Mouse (Mus musculus): ENCODE data around the gene Prickle2.

The Prickle2 gene

DNA sequence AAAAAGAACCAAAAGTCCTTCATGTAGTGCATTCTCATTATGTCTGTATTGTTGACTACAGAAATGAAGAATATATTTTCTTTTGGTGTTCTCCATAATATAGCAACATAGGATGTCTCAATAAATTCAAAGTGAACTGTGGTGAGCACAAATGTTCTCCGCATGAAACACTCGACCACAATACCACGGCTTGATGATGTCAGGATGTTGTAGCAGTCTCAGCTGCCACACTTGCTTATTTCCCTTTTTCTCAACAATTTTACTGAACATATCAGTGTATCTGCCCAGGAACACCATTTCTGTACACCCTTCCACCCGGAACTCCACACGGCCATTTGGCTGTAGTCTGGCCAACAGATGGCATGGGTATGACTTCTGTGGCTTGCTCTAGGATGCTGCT, 273.8 kb downstream of the Prickle2 start:
- DNase-seq (ENCODE audit: low read depth) = no peak

DNA sequence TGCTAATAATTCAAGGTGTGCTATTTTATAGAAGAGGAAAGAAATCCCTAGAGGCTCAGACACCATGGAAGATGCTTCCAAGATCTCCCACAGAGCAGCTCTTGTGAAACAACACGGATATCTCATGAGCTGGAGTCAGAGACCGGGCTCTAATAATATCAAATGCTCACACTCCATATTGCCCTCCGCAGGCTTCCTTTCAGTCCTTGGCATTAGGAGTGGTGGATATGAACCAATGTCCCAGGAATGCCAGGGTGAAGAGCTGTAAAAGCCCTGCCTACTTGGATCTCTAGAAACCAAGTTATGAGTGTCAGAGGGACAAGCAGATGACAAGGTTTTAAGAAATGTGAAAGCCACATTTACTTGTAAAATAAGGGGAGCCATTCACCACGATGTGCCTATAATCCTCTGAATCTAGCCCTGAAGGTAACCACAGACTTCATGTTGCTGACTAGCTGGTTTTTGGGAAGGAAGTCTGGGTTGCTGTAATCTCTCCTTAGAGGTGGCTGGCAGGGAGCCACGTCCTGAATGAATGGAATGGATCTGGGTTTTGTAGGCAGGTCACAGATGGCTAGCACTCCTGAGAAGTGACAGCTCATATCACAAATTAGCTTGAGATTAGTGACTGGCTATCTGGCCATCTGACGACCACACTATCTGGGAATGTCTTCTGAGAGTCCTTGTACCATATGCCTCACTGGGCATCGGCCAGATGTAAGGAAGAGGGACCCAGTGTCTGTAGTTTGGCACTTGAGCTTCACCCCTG, 278.4 kb downstream of the Prickle2 start:
- DNase-seq (ENCODE audit: low read depth) = no peak

- DNase-seq (ENCODE audit: low read depth) = no peak
Measured at GRCm38 (mm10) chr6:92425901-92426300, 280.1 kb downstream of the Prickle2 start.

GRCm38 (mm10) chr6:92425476-92425875, 280.5 kb downstream of the Prickle2 start:
- DNase-seq (ENCODE audit: low read depth) = no peak

GRCm38 (mm10) chr6:92424991-92425390, 281.0 kb downstream of the Prickle2 start:
- no peak for DNase-seq (ENCODE audit: low read depth)

GRCm38 (mm10) chr6:92422286-92422685, 283.7 kb downstream of the Prickle2 start:
- DNase-seq (ENCODE audit: low read depth) = no peak

DNA sequence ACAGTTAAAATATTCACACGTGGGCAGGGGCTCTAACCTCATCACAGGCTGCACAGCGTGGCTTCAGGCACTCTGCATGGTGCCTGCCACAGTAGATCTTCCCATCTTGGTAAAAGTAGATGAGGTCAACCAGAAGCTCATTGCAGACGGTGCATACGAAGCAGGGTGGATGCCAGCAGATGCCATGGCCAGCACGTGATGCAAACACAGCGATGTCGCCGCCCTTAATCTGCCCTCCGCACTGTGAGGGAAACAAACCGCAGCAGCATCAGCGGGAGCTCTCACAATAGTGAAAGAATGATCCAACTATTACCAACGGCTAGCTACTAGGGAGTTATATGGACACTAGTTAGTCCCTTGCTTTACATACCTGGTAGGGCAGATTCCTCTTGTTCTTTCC, 285.8 kb downstream of the Prickle2 start:
- no peak for DNase-seq (ENCODE audit: low read depth)

- DNase-seq (ENCODE audit: low read depth) = no peak
Measured at GRCm38 (mm10) chr6:92415405-92415755, 290.6 kb downstream of the Prickle2 start.

DNA sequence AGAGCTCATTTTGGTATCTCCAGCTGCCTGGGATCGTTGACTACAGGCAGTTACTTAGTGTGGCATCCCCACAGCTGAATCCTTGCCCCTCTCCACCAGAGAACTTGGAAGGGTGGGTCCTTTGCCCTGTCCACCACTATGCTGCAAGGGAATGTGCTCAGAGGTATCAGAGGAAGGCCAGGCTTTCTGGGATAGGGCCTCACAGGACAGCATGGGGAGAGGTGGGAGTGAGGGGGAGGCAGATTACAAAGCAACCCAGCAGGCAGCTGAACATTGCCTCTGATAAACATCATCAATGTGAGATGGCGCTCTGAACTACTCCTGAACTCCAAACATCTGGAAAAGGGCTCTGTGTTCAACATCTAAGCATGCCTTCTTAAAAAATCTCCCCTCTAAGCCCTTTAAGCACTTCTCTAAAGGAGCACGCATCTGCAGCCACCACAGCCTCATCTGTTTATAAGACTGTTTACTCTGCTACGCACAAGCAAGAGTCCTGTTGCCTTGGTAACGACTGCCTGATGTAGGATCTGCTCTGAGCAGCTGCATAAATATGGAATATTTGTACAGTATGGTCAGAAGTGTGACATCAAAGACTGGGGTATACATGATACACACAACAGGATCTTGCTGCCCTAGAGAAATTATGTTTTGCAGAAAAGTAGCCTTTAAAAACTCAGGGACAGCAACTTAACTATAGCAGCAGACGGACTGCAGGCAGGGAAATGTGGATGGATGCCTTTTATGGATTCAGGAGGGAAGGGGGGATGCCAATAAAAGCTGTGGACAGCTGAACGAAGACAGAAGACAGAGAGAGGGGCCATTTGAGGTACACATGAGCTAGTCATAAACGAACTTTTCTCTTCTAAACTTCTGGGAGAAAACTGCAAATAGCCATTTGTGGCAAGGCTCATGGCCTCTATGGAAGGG, 291.2 kb downstream of the Prickle2 start:
- DNase-seq (ENCODE audit: low read depth) = no peak

GRCm38 (mm10) chr6:92413982-92414381, 292.0 kb downstream of the Prickle2 start:
- DNase-seq (ENCODE audit: low read depth) = no peak

GRCm38 (mm10) chr6:92409788-92410187, 296.2 kb downstream of the Prickle2 start:
- DNase-seq (ENCODE audit: low read depth) = no peak

DNA sequence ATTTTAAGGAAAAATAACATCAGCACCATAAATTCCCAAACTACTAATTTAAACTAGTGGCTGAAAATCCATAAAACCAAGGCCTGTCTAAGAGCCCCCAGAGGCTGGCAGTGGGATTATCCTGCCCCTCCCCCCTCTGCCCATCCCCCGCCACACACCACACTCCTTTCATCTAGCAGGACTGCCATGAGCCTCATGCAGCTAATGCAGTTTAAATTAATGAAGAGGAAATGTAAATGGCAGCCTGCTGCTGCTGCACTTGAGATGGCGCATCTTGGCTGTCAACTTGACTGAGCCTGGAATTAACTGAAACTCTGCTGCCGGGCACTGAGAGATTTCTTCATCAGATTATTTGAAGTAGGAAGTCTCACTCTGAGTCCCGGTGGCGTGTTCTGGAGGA, 298.7 kb downstream of the Prickle2 start:
- no peak for DNase-seq (ENCODE audit: low read depth)

DNA sequence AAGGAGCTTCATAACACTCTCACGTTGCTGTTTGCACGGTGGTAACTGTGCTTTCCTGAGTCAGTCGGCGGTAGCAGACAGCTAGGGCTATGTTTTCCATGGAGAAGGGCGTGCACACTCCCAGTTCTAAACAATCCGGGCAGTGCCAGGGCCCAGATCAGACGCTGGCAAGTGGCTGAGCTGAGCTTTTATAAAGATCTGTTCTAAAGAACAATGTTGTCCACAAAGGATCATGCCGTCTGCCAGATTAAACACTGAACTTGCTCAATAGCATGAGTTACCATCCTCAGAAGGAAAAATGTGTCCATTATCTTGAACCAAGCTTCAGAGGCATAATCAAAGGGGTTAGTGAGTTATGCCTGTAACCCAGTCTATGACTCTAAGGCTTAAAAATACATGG, 300.4 kb downstream of the Prickle2 start:
- no peak for DNase-seq (ENCODE audit: low read depth)

GRCm38 (mm10) chr6:92397876-92398275, 308.1 kb downstream of the Prickle2 start:
- DNase-seq (ENCODE audit: low read depth) = no peak

- no peak for DNase-seq (ENCODE audit: low read depth)
Measured at GRCm38 (mm10) chr6:92395556-92395955, 310.4 kb downstream of the Prickle2 start.

- no peak for DNase-seq (ENCODE audit: low read depth)
Measured at GRCm38 (mm10) chr6:92395143-92395542, 310.8 kb downstream of the Prickle2 start.

- no peak for DNase-seq (ENCODE audit: low read depth)
Measured at GRCm38 (mm10) chr6:92394628-92395027, 311.3 kb downstream of the Prickle2 start.

DNA sequence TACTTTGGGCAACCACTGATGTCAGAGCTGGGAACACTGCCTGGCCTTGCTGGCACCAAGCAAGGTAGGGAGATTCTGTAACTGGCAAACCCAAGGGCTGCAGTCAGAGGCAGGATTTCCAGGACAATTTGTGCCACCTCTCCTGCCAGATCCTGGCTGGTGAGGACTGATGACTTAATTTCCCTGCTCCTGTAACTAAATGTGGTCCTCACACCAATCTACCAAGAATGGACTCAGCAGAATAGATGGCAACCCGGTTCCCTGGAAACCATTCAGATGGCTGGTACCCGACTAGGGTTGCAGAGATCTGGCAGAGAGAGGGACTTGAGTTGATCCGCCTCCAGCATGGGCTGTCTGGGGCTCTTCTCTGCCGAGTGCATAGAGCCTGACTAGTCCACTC, 315.6 kb downstream of the Prickle2 start:
- no peak for DNase-seq (ENCODE audit: low read depth)

DNA sequence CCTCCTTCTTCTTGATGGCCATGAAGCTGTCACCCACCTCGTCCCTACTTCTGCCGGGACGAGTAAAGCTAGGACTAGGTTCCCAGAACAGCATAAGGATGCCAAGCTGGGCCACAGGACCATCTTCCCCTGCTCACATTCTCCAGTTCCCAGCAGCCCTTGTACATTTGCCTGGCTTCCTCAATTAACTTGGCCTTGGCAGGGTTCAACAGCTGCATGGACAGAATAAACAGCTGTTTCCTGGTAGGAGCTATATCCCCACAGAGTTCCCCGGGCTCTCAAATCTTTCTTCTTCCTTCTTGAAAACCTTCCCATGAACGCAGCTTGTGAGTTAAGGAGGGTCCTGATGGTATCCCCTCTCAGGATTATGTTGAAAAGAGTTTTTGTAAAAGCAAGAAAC, 317.3 kb downstream of the Prickle2 start:
- no peak for DNase-seq (ENCODE audit: low read depth)

- DNase-seq (ENCODE audit: low read depth) = no peak
Measured at GRCm38 (mm10) chr6:92383196-92383782, 322.7 kb downstream of the Prickle2 start.

GRCm38 (mm10) chr6:92381085-92381484, 324.9 kb downstream of the Prickle2 start:
- DNase-seq (ENCODE audit: low read depth) = no peak

DNA sequence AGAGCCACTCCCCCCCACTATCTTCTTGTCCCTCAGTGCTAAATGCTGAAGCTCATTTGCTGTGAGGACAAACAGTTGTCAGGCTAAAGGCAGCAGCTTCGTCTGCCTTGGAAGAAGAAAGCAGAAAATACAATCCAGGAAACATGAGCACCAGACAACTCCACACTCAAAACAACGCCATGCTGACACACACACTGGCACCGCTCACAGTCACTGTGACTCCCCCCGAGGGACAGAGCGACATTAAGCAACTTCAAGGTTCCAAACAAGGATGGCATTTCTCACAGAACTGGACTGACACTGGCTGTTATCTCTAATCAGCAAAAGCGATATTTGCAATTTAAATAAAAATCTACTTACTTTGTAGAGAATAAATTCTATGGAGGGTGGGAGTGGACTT, 331.1 kb downstream of the Prickle2 start:
- no peak for DNase-seq (ENCODE audit: low read depth)

DNA sequence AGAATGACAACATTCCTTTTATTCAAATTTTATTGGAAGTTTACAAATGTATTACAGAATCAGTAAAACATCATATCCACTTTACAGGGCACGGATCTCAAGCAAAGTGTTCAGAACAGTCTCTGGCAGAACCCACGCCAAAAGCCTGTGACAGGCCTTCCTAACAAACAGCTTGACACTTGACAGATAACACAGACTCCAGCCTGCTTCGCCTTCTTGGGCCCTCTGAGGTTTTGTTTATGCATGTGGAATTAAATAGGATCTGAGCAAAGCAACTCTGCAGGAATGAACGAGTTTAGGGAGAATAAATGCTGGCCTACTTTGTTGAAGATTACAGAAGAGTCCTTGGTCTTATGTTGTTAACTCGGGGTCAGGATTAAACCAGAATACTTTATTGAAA, 335.1 kb downstream of the Prickle2 start:
- no peak for DNase-seq (ENCODE audit: low read depth)
